Mouse (Mus musculus) testis, postnatal 14 days (tissue): ENCODE measurements around the gene Usp38.
"Not testable (repeated sequence)": the region's sequence is repeated elsewhere in the genome, so short reads cannot be mapped to it uniquely, and the experiment has no call there.

Experiments used
- DNase-seq: peaks from one replicate; pipeline ENCODE4 v3.0.0; 2021; ENCODE audit warnings: low spot score

Usp38 gene

GRCm38 (mm10) chr8:81014789-81015699 lies at the start of gene Usp38:
TSS of gene Usp38 (minus strand) at chr8:81014928.
- DNase-seq: peak; percentile 99

GRCm38 (mm10) chr8:81062566-81062965 lies 47.8 kb upstream of the Usp38 start:
- DNase-seq: no peak

DNA sequence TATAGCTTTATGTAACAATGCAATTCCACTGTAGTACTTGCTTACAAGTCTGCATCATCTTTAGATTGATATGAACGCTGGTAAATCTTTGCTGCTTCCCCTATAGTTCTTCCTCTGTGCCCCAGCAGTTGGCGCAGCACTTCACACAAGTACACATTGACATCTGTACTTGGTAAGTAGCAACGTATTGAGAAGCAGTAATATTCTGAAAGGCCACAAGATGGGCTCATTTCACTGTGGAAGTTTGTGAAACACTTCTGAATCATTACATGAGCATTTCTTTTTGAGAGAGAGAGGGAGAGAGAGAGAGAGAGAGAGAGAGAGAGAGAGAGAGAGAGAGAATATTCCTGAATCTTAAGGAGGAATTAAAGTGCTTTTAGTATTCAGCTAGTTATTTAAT lies 47.2 kb upstream of the Usp38 start:
- DNase-seq: no peak

- DNase-seq: no peak
Observed at GRCm38 (mm10) chr8:81044201-81044600, 29.5 kb upstream of the Usp38 start.

- no peak for DNase-seq
Observed at GRCm38 (mm10) chr8:81027991-81028390, 13.3 kb upstream of the Usp38 start.

DNA sequence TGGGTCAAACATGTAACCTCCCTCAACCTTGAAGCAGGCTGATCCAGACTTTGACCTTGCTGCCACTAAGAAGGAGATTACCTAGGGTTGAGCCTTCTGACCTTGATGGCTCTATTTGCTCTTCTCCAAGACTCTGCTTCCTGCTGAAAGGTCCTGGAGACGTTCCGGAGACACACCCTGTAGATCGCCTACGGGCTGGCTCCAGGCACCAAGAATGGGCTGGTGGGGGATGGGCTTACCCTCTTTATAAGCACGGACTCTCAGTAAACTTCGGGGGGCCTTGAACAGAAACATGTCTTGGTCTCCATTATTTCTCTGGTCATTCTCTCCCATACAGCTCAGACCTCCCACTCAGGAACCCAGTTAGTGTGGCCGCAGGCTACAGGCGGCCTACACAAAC lies 2.8 kb upstream of the Usp38 start:
- DNase-seq: not testable (repeated sequence)

GRCm38 (mm10) chr8:81013811-81014530 lies 757 bp downstream of the Usp38 start:
- DNase-seq: no peak

GRCm38 (mm10) chr8:81012699-81013098 lies 2.0 kb downstream of the Usp38 start:
- DNase-seq: no peak

DNA sequence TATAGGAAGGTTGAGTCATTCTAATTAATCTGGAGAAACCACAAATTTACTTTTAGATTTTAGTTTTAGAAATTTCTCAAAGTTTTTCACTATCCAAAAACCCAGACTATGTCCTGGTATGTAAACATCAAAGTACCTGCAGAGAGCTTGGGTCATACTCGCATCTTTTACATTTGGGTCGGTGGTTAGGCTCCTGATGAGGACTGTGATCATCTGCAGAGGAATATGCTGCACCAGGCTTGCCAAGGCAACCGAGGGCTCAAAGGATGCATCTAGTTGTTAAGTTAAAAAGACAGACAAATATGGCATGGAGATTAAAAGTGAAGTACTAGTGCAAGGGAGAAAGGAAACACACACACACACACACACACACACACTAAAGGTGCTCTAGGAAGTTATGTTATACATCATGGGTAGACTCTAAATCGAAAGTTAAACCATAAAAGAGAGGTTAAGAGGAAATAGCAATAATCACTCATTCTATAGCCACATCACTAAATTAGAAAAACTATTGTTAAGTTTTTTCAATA lies 2.6 kb downstream of the Usp38 start:
- no peak for DNase-seq

DNA sequence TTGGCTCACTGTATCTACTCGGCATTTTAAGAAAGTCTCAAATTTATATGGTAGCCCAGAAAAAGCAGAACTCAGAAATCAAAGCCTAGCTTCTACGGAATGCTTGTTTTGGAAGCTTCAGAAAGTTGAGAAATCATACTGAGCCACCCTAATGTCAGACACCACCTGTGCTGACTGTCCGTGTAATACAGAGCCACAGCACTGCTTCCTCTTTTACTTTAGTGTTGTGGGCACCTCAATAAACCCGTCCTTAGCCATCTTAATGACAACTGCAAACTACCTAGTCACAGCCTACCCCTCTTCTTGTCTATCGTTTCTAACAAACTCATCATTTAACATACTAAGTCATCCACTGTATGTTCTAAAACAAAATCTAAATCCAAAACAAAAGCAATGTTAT lies 4.3 kb downstream of the Usp38 start:
- DNase-seq: no peak

- DNase-seq: no peak
Observed at GRCm38 (mm10) chr8:81005114-81005513, 9.6 kb downstream of the Usp38 start.

- no peak for DNase-seq
Observed at GRCm38 (mm10) chr8:80996632-80997031, 18.1 kb downstream of the Usp38 start.

DNA sequence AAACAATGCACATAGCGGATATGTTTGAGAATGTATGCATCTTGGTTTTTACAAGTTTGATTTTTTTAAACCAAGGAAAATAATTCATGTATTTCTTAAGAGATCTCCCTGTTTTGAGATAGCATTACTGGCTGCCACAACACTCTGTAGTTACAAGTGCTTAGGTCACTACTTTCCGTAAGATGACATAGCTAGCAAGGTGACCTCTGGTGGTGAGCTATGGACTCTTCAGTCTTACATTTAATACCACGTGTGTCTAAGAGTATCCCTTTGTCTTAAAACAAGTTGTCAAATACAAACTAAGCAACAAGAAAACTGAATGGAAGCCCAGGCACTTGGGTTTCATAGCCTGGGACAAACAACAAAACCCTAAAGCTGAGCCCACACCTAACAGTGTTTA lies 22.8 kb downstream of the Usp38 start:
- peak; percentile 12 for DNase-seq

- DNase-seq: peak; percentile 42
Observed at GRCm38 (mm10) chr8:80982829-80983228, 31.9 kb downstream of the Usp38 start.

DNA sequence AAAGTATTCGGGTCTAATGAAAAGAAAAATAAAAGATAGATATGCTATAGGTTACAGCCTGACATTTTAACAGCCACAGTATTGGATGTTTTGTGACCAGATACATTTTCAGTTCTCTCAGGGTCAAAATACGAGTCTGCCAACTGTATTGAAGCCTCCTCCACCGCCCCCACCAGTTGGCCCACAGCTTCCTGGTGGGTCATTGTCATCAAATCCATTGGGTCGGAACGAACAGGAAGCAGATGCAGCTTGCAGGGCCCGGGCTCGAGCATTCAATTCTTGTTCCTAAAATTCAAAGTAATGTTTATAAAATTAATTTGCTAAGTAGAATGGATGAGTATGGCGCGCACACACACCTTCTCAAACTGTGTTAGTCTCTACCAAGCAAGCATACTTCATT lies 33.0 kb downstream of the Usp38 start:
- DNase-seq: no peak

- DNase-seq: no peak
Observed at GRCm38 (mm10) chr8:80980063-80980462, 34.7 kb downstream of the Usp38 start.

DNA sequence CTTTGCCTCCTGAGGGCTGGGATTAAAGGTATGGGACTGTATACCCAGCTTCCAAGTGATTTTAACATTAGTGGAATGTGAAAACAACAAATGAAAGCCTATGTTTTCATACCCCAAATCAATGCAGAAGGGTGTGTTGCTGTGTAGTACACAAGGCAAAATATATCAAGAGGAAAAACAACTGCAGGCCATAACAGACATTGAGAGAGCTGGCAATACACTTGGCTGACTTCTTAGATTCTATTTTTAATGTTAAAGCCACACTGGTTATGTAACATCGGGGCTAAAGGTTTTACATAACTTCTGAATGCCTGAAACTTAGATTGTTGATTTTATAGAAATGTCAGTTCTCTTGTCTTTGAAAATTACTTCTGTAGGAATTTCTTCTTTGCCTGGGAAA lies 37.5 kb downstream of the Usp38 start:
- no peak for DNase-seq

GRCm38 (mm10) chr8:80971150-80971549 lies 43.6 kb downstream of the Usp38 start:
- DNase-seq: no peak

DNA sequence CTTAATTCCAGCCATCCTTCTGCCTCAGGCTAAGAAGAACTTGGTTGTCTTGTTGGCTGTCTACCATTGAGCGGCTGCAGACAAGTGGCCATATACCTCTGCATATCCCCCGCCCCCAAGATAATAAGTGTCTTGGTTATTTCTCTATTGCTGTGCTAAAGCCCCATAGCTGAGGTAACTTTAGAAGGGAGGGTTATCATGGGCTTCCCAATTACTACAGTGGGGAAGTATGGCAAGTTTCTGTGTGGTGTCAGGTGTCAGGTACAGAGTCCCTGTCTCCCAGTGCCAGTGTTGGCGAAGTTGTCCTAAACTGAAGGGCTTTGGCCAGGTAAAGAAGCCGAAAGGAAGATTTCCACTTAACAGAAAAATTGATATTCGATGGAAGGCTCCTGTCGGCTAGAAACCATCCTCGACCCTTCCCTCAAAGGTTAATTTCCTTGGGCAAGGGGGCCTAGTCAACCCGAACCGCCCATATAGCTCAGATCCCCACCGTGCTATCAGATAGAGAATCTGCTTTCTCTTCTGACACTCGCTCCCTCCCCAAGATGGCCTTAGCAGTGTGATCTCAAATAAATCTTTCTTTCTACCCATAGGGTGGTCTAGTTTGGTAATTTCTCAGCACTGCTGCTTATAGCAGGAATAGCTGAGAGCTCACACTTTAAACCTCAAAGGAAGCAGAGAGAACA lies 44.6 kb downstream of the Usp38 start:
- DNase-seq: no peak

DNA sequence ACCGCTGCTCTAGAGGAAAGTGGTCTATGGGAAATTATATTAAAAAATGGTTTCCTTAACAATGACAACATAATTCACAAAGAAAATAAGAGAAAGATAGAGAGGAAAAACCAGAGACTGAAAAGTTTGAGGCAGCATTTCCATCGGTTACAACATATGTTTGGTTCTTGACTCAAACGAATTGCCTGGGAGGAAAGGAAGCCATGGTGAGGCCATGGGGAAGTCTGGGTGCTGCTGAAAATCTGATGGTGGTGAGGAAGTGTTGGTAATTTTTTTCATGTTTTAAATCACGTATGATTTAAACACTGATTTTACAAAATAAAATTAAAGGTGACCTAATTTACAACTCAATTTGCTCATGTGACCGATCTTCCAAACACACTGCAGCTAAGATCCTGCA lies 45.3 kb downstream of the Usp38 start:
- no peak for DNase-seq

DNA sequence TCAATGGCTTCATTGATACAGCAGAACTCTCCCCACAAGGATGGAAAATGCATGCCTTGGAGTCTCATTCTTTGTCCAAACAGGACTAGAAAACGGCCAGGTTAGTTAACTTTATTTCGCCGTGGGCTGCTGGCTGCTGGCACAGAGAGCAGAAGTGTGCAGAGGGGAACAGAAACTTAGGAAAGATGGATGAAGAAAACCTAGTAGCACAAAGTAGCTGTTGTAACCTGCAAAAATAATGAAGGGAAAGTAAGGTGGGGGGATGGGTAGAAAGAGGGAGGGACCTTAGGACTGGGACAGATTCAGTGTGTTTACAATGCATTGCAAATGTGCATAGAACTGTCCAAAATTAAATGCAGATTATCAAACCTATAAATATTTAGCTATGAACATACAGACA lies 51.6 kb downstream of the Usp38 start:
- no peak for DNase-seq

- no peak for DNase-seq
Observed at GRCm38 (mm10) chr8:80962592-80962983, 52.1 kb downstream of the Usp38 start.
